Mouse (Mus musculus) embryo, embryonic 11.5 days (tissue): Measurements from ENCODE around the gene Catsper3.

Experiments used
- DNase-seq: peaks from one replicate; pipeline ENCODE4 v3.0.0-alpha.2; 2012; ENCODE audit warnings: low read depth, low spot score

Gene Catsper3

GRCm38 (mm10) chr13:55826796-55827678 lies 42.7 kb downstream of the Catsper3 start:
- DNase-seq, result no peak

- no peak for DNase-seq
These were observed 43.3 kb downstream of the Catsper3 start for GRCm38 (mm10) chr13:55827679-55828140.

- DNase-seq, result no peak
These were observed 44.0 kb downstream of the Catsper3 start for GRCm38 (mm10) chr13:55828141-55829017.

- no peak for DNase-seq
These were observed 44.8 kb downstream of the Catsper3 start for GRCm38 (mm10) chr13:55829018-55829655.

- DNase-seq, result no peak
These were observed 45.9 kb downstream of the Catsper3 start for GRCm38 (mm10) chr13:55830081-55830832.

GRCm38 (mm10) chr13:55830833-55831721 lies 46.7 kb downstream of the Catsper3 start:
- DNase-seq, result no peak

- DNase-seq, result no peak
These were observed 47.4 kb downstream of the Catsper3 start for GRCm38 (mm10) chr13:55831722-55832160.

- DNase-seq, result no peak
These were observed 48.2 kb downstream of the Catsper3 start for GRCm38 (mm10) chr13:55832602-55833001.

- no peak for DNase-seq
These were observed 49.6 kb downstream of the Catsper3 start for GRCm38 (mm10) chr13:55833921-55834320.

- no peak for DNase-seq
These were observed 50.3 kb downstream of the Catsper3 start for GRCm38 (mm10) chr13:55834667-55835066.

- DNase-seq, result no peak
These were observed 51.3 kb downstream of the Catsper3 start for GRCm38 (mm10) chr13:55835548-55836097.

- no peak for DNase-seq
These were observed 51.8 kb downstream of the Catsper3 start, which contains the start of gene Pitx1 for GRCm38 (mm10) chr13:55836142-55836625. Gene Pitx1 (minus strand): TSS chr13:55836192.

GRCm38 (mm10) chr13:55836786-55837780 lies 52.7 kb downstream of the Catsper3 start:
- no peak for DNase-seq

- DNase-seq, result no peak
These were observed 55.9 kb downstream of the Catsper3 start for GRCm38 (mm10) chr13:55840223-55840622.

- DNase-seq, result no peak
These were observed 59.3 kb downstream of the Catsper3 start for GRCm38 (mm10) chr13:55843700-55844099.

GRCm38 (mm10) chr13:55847805-55848204 lies 63.4 kb downstream of the Catsper3 start:
- DNase-seq, result no peak

GRCm38 (mm10) chr13:55848604-55849190 lies 64.3 kb downstream of the Catsper3 start:
- no peak for DNase-seq

GRCm38 (mm10) chr13:55850726-55851125 lies 66.4 kb downstream of the Catsper3 start:
- DNase-seq, result no peak
